Mouse (Mus musculus) brain, embryonic 14.5 days (tissue): ENCODE measurements at regions not wholly inside any gene's neighbourhood (a gene's known extent, or its start where the extent isn't known, plus 50 kb on each side); places are given as distances from the start of the nearest gene placed in this dataset.

Experiments used
- CTCF ChIP-seq: fragments of 200-500 bp; IDR thresholded peaks from 2 replicates; pipeline ENCODE4 v1.5.1; 2012; ENCODE audit warnings: inconsistent platforms, mild to moderate bottlenecking, moderate library complexity, borderline replicate concordance; ENCODE audit not compliant: insufficient read depth, insufficient read length; ENCODE audit errors: extremely low read depth
- POLR2A ChIP-seq: fragments of 200-500 bp; IDR thresholded peaks from 2 replicates; pipeline ENCODE4 v1.6.1; 2012; ENCODE audit warnings: mild to moderate bottlenecking, inconsistent platforms, borderline replicate concordance; ENCODE audit not compliant: poor library complexity, insufficient read depth, insufficient read length, severe bottlenecking; ENCODE audit errors: extremely low read depth

DNA sequence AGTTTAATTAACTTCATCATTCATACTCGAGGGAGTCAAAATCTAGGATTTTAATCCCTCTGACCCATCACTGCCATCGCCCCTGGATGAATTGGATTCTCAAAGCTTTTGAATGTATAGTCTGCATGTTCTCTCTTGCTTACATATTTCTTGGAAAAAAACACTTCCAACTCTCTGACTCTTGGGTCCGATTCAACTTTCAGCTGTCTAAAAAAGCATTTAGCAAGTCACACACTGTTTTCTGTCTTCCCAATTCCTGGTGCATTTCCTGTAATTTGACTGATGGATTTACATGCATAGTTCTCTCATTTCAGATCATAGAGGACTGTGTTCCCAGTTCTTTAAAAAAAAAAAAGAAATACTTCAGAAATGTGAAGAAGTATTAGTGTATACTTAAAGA is 364.5 kb upstream of the Thbs1 start:
- TF ChIP-seq POLR2A (no peak), CTCF (no peak)
